Comparison of ENCODE assay signal across 24 mouse cellular contexts in genomic region chr10:53045931-53046330, GRCm38 (mm10).
"Had no signal": no experiment of that assay in that cellular context is flagged by ENCODE, and none has a peak within 500 bp of the region (broad histone marks: within the 10 kb centered on the region; RNA-seq: fewer than 3 reads in every experiment).

No protein-coding gene starts in this region.

- ATAC-seq: hindbrain, embryonic 16.5 days; inflammation-experienced regulatory T-cells, adult 6 months; intestine, embryonic 15.5 days; intestine, postnatal 0 days had no signal

- H3K4me2 ChIP-seq: heart, embryonic 11.5 days; heart, embryonic 13.5 days; heart, embryonic 15.5 days; hindbrain, embryonic 14.5 days; intestine, embryonic 15.5 days; kidney, embryonic 15.5 days; limb, embryonic 13.5 days; limb, embryonic 15.5 days had no signal

- H3K9ac ChIP-seq: heart, embryonic 13.5 days; heart, embryonic 15.5 days; hindbrain, embryonic 14.5 days; intestine, embryonic 15.5 days; kidney, embryonic 15.5 days; limb, embryonic 13.5 days; limb, embryonic 15.5 days had no signal

- DNase-seq: gastrocnemius, postnatal 14 days; gastrocnemius, postnatal 36 days; heart, adult 11 months; heart, adult 2 months; heart, postnatal 14 days; heart, postnatal 36 days; kidney, adult 18-20 months; kidney, adult 8-10 months; kidney, postnatal 14 days; layer of hippocampus, adult 9-11 months; layer of hippocampus, postnatal 36 days; left cerebral cortex, postnatal 4 days had no signal

- H3K36me3 ChIP-seq: heart, embryonic 13.5 days; heart, embryonic 15.5 days; intestine, embryonic 15.5 days; kidney, embryonic 15.5 days; limb, embryonic 13.5 days; limb, embryonic 15.5 days had no signal

- H3K4me3 ChIP-seq: heart, adult 2 months; heart, embryonic 13.5 days; heart, embryonic 15.5 days; intestine, embryonic 15.5 days; kidney, embryonic 15.5 days; limb, embryonic 13.5 days; limb, embryonic 15.5 days had no signal

- H3K4me1 ChIP-seq: heart, embryonic 13.5 days; heart, embryonic 15.5 days; intestine, embryonic 15.5 days; kidney, embryonic 15.5 days; limb, embryonic 13.5 days; limb, embryonic 15.5 days had no signal

- H3K27ac ChIP-seq: heart, adult 2 months; heart, embryonic 13.5 days; heart, embryonic 15.5 days; hindbrain, embryonic 14.5 days; intestine, embryonic 15.5 days; kidney, embryonic 15.5 days; kidney, postnatal 0 days; limb, embryonic 13.5 days; limb, embryonic 15.5 days had no signal

- H3K9me3 ChIP-seq: heart, embryonic 13.5 days; heart, embryonic 15.5 days; intestine, embryonic 15.5 days; kidney, embryonic 15.5 days; limb, embryonic 13.5 days; limb, embryonic 15.5 days had no signal

- H3K27me3 ChIP-seq: heart, embryonic 13.5 days; heart, embryonic 15.5 days; intestine, embryonic 15.5 days; kidney, embryonic 15.5 days; limb, embryonic 13.5 days; limb, embryonic 15.5 days had no signal
